Mouse (Mus musculus): ENCODE measurements around the gene Tlr7.
"Not testable (repeated sequence)": the region's sequence is repeated elsewhere in the genome, so short reads cannot be mapped to it uniquely, and the experiment has no call there.

- not testable (repeated sequence) for TF ChIP-seq EP300, CTCF (IDR thresholded peaks at IDR 0.05)
These were observed 28.3 kb downstream of the Tlr7 start for GRCm38 (mm10) chrX:167302061-167302460.
